10 mouse cellular contexts compared by ENCODE assay signal in the genomic region with DNA sequence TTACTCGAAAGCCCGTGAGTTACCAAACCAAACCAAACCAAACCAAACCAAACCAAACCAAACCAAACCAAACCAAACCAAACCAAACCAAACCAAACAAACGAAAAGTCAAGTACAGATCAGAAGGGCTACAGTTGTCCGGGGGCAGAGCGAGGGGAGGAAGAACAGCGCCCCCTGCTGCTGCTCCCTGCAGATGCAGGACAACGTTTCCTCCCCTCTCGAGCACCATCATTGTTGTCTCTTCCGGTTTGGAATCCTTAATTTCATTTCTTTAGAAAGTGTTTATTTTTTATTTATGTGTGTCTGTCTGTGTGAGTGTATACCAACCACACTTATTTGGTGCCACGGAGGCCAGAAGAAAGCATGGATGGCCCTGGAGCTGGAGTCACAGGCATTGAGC. TPM values are rescaled to one million over a fixed set of nuclear protein-coding genes. Genes with fewer than 3 reads are reported as not detected.
DNase-seq lines count a peak whose midpoint lies in the region; ATAC-seq lines count a peak whose summit lies in the region.
"Had no signal": no experiment of that assay in that cellular context is flagged by ENCODE, and none has a peak within 500 bp of the region (broad histone marks: within the 10 kb centered on the region; RNA-seq: fewer than 3 reads in every experiment).

No protein-coding gene starts in this region.

- H3K4me3 ChIP-seq in midbrain, embryonic 14.5 days (replicated peaks; ENCODE audit: low read depth, low read length) = no peak overlapping the region
- H3K4me3 ChIP-seq: heart, embryonic 15.5 days had no signal

- peak; percentile 91 for ATAC-seq in megakaryocyte progenitor cell, adult 5-6 weeks (replicated peaks; ENCODE audit: poor library complexity)
- ATAC-seq in midbrain, embryonic 14.5 days (ENCODE audit: low FRiP score, low TSS enrichment) = no peak

- 75% methylated on average over 10 of the region's 10 CpGs for WGBS in midbrain, embryonic 14.5 days

- no peaks in the 10 kb centered on the region for H3K4me1 ChIP-seq in midbrain, embryonic 14.5 days (ENCODE audit: control insufficient read depth, insufficient read depth, low read length)
- H3K4me1 ChIP-seq: heart, embryonic 15.5 days had no signal

- H3K9me3 ChIP-seq in midbrain, embryonic 14.5 days (ENCODE audit: control insufficient read depth, low read length) = no peaks in the 10 kb centered on the region
- H3K9me3 ChIP-seq: heart, embryonic 15.5 days had no signal

- no peak overlapping the region for H3K9ac ChIP-seq in midbrain, embryonic 14.5 days (replicated peaks; ENCODE audit: low read length)
- H3K9ac ChIP-seq: heart, embryonic 15.5 days had no signal

- DNase-seq in adrenal gland, adult 2 months = peak; percentile 18
- DNase-seq in adrenal gland, adult 8-10 months = no peak
- peak; percentile 60 for DNase-seq in A20 (ENCODE audit: low read depth, low spot score)
- peak; percentile 43 for DNase-seq in adrenal gland, postnatal 25 days
- no peak for DNase-seq in frontal cortex, adult 2 months (ENCODE audit: extremely low spot score in 1 of 2, low spot score in 1 of 2)
- DNase-seq in midbrain, embryonic 14.5 days = no peak
- no peak for DNase-seq in gastrocnemius, adult 18-20 months (ENCODE audit: low spot score)
- DNase-seq: embryo, embryonic 11 days had no signal

- H3K27me3 ChIP-seq in midbrain, embryonic 14.5 days (ENCODE audit: control insufficient read depth, insufficient read depth, low read length) = no peaks in the 10 kb centered on the region
- H3K27me3 ChIP-seq: heart, embryonic 15.5 days had no signal

- H3K36me3 ChIP-seq in midbrain, embryonic 14.5 days (ENCODE audit: control insufficient read depth, insufficient read depth, low read length) = no peaks in the 10 kb centered on the region
- H3K36me3 ChIP-seq: heart, embryonic 15.5 days had no signal

- no peak overlapping the region for H3K27ac ChIP-seq in midbrain, embryonic 14.5 days (replicated peaks; ENCODE audit: low read depth, low read length)
- H3K27ac ChIP-seq: heart, embryonic 15.5 days had no signal

- H3K4me2 ChIP-seq in midbrain, embryonic 14.5 days (ENCODE audit: low read length) = no peak overlapping the region
- H3K4me2 ChIP-seq: heart, embryonic 15.5 days had no signal

RNA-seq across cellular contexts. Expression of gene C1d, which starts 26.7 kb away (rescaled TPM):
- total RNA-seq in adrenal gland, adult 2 months (2021) = 10 to 100 TPM; 56.9 to 59.4 TPM
- 2.3 and 5.8 TPM in 2 replicates for polyA plus RNA-seq in adrenal gland, adult 2 months (2012; rRNA removed)
- total RNA-seq in adrenal gland, adult 8-10 months (2022) = 10 to 100 TPM; 56.4 to 68.5 (median 63.4) TPM
- 63.4 and 64.5 TPM in 2 replicates for total RNA-seq in adrenal gland, postnatal 25 days (2021)
- 56.5 and 62.5 TPM in 2 replicates for total RNA-seq in megakaryocyte progenitor cell, adult 5-6 weeks (2015)
- total RNA-seq in megakaryocyte progenitor cell, adult 5-6 weeks (2017) = 55.7 and 70.1 TPM in 2 replicates
- 28.4 and 34.9 TPM in 2 replicates for polyA plus RNA-seq in frontal cortex, adult 2 months (2012; rRNA removed)
- polyA plus RNA-seq in midbrain, embryonic 14.5 days (2014; fragmentation: Nextera tagmentation; extraction: Ambion mirVana) = 173 and 184 TPM in 2 replicates
- total RNA-seq in gastrocnemius, adult 18-20 months (2021) = 10 to 100 TPM; 33.1 to 35.7 TPM

Comparison
In these comparisons a context has a peak if more than half of its experiments do, and no peak if none do; other contexts are left out.
1. DNase-seq: peak in adrenal gland, adult 2 months (single experiment), A20 (single experiment) and adrenal gland, postnatal 25 days (single experiment); none in adrenal gland, adult 8-10 months (single experiment), frontal cortex, adult 2 months (0 of 2), midbrain, embryonic 14.5 days (single experiment) and gastrocnemius, adult 18-20 months (single experiment).